Mouse (Mus musculus) ovary, postnatal 14 days (tissue): ENCODE measurements around the gene Gm13275.
"Not testable (repeated sequence)": the region's sequence is repeated elsewhere in the genome, so short reads cannot be mapped to it uniquely, and the experiment has no call there.

Experiments used
- DNase-seq: peaks from one replicate; pipeline ENCODE4 v3.0.0; 2022; ENCODE audit warnings: low spot score

Gm13275 gene

DNA sequence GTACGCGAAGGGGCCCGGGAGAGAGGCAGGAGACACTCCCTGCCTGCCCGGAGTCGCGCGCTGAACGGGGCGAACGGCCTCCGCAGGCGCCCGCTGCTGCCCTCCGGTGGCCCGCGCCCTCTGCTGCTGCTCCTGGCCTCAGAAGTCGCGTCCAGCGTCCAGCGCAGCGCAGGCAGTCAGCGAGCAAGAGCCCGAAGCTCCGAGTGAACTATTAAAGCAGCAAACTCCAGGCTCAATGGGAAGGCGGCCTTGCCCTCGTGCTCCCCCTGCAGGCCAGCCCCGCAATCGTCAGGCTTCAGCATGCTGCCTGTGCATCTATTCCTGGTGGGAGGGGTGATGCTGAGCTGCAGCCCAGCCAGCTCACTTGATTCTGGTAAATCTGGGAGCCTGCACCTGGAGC, 2.8 kb downstream of the Gm13275 start, which contains the start of gene Gm13279:
Gm13279 (plus strand) TSS at position 301 of the 400 bp plus-strand sequence.
- not testable (repeated sequence) for DNase-seq

DNA sequence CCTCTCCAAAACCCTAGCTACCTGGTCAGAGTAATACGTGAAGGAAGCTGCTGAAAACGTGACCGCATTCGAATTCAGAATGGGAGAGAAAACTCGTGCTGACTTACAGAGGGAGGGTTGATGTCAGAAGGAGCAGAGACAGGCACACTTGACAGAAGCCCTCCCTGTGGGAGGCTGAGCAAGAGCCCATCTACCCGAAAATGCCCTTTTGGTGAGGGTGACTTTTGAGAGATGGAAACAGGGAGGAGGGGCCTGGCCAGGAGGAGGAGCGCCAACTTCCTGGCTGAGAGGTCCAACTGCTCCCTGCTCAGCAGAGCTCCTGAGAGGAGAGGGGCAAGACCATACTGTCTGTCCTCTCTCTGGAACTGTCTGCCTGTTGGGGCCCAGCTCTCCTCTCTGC, 5.1 kb downstream of the Gm13275 start, which contains the start of gene Gm13285:
Gm13285 (plus strand) TSS at position 301 of the 400 bp plus-strand sequence.
- not testable (repeated sequence) for DNase-seq

DNA sequence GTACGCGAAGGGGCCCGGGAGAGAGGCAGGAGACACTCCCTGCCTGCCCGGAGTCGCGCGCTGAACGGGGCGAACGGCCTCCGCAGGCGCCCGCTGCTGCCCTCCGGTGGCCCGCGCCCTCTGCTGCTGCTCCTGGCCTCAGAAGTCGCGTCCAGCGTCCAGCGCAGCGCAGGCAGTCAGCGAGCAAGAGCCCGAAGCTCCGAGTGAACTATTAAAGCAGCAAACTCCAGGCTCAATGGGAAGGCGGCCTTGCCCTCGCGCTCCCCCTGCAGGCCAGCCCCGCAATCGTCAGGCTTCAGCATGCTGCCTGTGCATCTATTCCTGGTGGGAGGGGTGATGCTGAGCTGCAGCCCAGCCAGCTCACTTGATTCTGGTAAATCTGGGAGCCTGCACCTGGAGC, 8.7 kb downstream of the Gm13275 start, which contains the start of gene Gm13287:
Gm13287 (plus strand) TSS at position 301 of the 400 bp plus-strand sequence.
- not testable (repeated sequence) for DNase-seq

- DNase-seq = not testable (repeated sequence)
Measured at GRCm38 (mm10) chr4:88805231-88805630, 10.9 kb downstream of the Gm13275 start, which contains the start of gene Gm13288. Gene Gm13288, plus strand, starts transcription at chr4:88805531.

DNA sequence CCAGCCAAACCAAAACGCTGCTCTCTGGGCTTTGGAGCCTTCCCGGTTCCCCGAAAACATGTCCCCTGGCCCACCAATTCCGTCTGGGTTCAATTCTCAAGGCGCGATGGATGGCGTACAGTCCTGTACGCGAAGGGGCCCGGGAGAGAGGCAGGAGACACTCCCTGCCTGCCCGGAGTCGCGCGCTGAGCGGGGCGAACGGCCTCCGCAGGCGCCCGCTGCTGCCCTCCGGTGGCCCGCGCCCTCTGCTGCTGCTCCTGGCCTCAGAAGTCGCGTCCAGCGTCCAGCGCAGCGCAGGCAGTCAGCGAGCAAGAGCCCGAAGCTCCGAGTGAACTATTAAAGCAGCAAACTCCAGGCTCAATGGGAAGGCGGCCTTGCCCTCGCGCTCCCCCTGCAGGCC, 11.5 kb downstream of the Gm13275 start:
- peak; percentile 6 for DNase-seq

DNA sequence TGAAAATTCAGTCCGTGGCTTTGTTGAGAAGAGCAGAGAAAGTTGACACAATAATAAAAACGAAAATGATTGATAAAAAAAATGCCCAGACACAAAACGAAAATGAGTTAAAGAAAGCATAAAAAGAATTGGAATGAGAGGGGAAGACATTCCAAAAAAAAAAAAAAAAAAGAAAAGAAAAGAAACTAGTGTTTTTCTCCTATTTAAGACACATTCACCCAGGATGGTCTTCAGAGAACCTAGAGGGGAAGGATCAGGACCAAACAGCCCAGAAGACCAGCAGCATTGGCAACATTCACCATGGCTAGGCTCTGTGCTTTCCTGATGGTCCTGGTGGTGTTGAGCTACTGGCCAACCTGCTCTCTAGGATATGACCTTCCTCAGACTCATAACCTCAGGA, 21.6 kb downstream of the Gm13275 start, which contains the start of gene Ifna7:
Ifna7 (plus strand) TSS at position 301 of the 400 bp plus-strand sequence.
- DNase-seq = no peak

DNA sequence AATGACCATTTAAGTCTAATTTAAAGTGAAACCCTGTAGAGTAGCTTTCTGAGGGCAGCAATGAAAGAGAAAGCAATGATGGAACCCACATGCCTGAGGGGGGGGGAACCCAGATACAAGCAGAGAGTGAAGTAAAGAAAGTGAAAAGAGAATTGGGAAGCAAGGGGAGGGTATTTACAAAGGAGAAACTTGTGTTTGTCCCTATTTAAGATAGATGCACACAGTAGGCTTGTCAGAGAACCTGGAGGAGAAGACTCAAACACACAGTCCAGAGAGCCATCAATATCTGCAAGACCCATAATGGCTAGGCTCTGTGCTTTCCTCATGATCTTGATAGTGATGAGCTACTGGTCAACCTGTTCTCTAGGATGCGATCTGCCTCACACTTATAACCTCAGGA, 25.4 kb downstream of the Gm13275 start, which contains the start of gene Ifna11:
Ifna11 (plus strand) TSS at position 301 of the 400 bp plus-strand sequence.
- DNase-seq = no peak

DNA sequence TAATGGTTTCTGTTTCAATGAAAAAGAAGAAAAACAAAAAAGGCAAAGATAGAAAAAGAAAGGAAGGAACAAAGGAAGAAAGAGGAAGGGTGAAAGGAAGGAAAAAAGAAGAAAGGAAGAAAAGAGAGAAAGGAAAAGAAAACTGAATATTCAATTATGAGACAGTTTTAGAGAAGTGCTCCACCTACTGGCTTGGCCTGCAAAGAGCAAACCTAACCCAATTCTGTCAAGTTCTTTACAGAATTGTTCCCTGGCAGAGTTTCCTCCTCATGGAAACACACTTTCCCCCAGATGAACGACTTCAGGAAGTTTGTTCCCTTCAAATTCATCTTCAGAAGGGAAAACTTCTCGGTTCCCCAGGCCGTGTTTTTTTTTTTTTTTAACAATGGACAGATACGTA, 28.7 kb downstream of the Gm13275 start:
- DNase-seq = no peak

- DNase-seq = not testable (repeated sequence)
Measured at GRCm38 (mm10) chr4:88827116-88827515, 32.8 kb downstream of the Gm13275 start, which contains the start of gene Ifna6. Gene Ifna6, plus strand, starts transcription at chr4:88827416.

DNA sequence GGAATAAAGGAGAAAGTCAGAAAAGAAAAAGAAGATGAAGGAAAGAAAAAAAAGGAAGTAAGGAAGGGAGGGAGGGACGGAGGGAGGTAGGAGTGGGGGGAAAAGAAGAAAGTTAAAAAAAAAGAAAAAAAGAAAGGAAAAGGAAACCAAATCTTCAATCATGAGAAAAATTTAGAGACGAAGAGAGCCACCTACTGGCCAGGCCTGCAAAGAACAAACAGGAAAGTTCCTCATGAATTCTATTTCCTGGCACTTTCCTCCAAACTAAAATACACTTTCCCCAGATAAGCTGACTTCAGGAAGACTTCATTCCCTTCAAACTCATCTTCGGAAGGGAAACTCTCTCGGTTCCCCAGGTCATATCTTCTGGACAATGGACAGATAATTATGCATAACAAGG, 36.2 kb downstream of the Gm13275 start:
- DNase-seq = peak; percentile 3

DNA sequence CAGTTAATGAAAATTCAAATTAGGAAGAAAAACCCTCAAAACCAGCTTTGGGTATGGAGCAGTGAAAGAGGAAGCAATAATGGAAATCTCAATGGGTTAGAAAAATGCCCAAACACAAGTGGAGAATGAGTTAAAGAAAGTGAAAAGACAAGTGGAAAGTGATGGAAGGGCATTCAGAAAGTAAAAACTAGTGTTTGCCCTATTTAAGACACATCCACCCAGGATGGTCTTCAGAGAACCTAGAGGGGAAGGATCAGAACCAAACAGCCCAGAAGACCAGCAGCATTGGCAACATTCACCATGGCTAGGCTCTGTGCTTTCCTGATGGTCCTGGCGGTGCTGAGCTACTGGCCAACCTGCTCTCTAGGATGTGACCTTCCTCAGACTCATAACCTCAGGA, 40.9 kb downstream of the Gm13275 start, which contains the start of gene Ifna5:
Ifna5 (plus strand) TSS at position 301 of the 400 bp plus-strand sequence.
- not testable (repeated sequence) for DNase-seq

GRCm38 (mm10) chr4:88838828-88839227, 44.5 kb downstream of the Gm13275 start:
- no peak for DNase-seq

- no peak for DNase-seq
Measured at GRCm38 (mm10) chr4:88840058-88840457, 45.8 kb downstream of the Gm13275 start.

GRCm38 (mm10) chr4:88841438-88841911, 47.2 kb downstream of the Gm13275 start, which contains the start of gene Ifna4:
Gene Ifna4, plus strand, starts transcription at chr4:88841861.
- no peak for DNase-seq
